Mouse (Mus musculus) stomach, postnatal 0 days (tissue): ENCODE results near the gene Cpd.

Experiments used
- CTCF ChIP-seq: IDR thresholded peaks from 2 replicates; pipeline ENCODE4 v1.5.1; 2016; ENCODE audit warnings: antibody characterized with exemption, low read depth, mild to moderate bottlenecking, moderate library complexity
- EP300 ChIP-seq: optimal IDR thresholded peaks from 2 replicates; pipeline ENCODE3; 2016; ENCODE audit warnings: antibody characterized with exemption

DNA sequence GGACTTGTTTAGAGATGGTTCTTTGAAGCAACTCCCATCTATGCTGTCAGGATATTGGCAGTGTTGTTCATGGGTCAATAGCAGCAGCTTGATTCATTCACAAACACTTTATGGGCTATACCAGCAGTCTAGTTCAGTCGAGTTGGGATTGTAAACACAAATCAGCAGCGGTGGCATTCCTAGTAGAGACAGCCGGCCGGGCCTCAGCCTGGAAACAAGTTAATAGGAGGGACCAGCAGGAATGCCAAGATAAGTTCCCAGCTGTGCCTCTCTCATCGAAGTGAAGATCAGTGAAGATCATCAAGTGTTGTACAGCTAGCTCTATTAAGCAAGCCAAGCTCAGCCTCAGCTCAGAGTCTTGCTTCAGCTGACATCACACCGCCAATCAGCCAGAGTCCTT, 49.5 kb upstream of the Cpd start:
- TF ChIP-seq CTCF, result no peak
- no peak for TF ChIP-seq EP300
